Mouse (Mus musculus) megakaryocyte progenitor cell, adult 5-6 weeks (primary cell): ENCODE measurements around the gene Hhipl1. TPM values are rescaled to one million over a fixed set of nuclear protein-coding genes. Genes with fewer than 3 reads are reported as not detected.

Experiments
- ATAC-seq: replicated peaks from 2 replicates; pipeline ENCODE4 v1.8.0; 2016; ENCODE audit warnings: mild to moderate bottlenecking, moderate TSS enrichment, inconsistent platforms; ENCODE audit not compliant: poor library complexity
- total RNA-seq, 2 experiments: library from RNA; stranded (forward) in 1 of 2; stranded (reverse) in 1 of 2; fragments of 157-497, 149-512 nt in 1 of 2; fragments of 200-1000 nt in 1 of 2; gene quantifications; 2 replicates each; pipeline versions ENCODE4 v1.2.3 to v1.2.4; 2015 to 2017

Hhipl1 gene
- total RNA-seq (2015) (not detected in 2 replicates), total RNA-seq (2017) (not detected in 2 replicates)

DNA sequence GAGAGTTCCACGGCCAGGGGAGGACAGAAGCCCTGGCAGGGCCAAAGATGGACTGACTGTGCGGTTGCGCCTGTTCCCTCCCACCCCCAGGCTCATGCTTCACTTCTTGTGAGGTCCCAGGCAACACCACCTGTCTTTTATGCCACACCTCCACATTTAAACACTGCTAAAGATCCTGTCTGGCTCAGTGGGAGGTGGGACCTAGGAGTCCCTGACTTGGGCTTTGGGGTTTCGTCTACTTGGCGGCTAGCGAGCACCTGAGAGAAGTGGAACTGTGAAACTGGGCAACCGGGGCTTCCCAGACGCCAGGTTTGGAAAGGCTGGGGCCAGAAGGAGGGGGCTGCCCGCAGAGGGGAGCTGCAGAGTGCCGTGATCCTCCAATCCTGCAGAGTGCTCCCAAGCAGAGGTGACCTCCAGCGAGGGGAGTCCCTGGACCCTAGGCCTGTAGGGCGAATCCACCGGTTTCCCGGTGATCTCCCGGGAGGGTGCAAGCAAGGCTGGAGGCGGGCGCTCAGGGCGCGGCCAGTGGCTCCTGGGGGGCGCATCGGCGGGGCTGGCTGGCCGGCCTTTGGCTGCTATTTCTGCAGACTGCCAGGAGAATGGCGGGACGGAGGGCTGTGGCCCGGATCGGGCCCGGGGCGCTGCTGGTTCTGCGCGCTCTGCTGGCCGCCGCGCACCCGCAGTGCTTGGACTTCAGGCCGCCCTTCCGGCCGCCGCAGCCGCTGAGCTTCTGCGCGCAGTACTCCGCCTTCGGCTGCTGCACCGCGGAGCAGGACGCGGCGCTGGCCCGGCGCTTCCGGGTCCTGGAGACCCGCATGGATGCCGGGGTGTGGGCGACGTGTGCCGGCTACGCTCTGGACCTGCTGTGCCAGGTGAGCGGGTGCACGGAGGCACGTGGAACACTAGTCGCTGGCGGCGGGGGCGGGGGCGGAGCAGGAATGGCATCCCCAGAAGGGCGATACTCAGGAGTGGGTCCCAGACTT is at the start of gene Hhipl1:
Hhipl1 (plus strand) TSS at position 459 of the 983 bp plus-strand sequence.
- ATAC-seq, result no peak

DNA sequence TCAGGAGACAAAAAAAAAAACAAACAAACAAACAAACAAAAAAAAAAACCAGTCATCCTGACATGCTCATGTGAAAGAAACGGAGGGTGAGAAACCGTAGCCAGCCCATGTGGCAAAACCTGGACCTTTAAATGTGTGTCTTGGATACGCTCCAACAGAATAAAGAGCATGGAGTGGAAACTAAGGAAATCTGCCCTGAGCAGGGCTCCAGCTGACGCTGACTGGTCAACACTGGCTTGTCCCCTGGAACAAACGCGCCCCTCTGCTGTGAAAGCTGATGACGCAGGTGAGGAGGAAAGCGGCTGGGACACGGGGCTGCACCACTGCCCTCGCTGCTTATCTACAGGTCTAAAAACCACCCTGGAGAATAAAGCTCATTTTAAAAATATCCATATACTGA is 49.3 kb upstream of the Hhipl1 start:
- ATAC-seq, result no peak

GRCm38 (mm10) chr12:108259322-108260049 is 46.6 kb upstream of the Hhipl1 start:
- no peak for ATAC-seq

- no peak for ATAC-seq
Observed at GRCm38 (mm10) chr12:108260950-108261349, 45.1 kb upstream of the Hhipl1 start.

DNA sequence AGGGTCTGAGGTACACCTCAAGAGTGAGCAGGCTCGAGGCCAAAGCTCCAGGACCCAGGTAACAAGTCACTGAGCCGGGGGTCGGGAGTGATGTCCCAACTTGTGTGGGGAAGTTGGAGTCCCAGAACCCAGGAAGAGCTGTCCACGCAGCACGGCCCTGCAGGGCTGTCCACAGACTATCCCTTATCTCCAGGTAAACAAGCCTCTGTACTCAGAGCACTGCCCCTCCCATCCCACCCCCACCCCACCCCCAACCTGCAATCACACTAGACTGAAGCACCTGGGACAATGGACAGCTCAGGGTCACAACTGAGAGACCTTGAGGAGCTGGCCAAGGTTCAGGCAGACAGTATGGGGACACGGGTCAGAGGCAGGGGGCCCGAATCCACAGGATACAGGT is 41.2 kb upstream of the Hhipl1 start:
- no peak for ATAC-seq

GRCm38 (mm10) chr12:108265831-108266619 is 40.0 kb upstream of the Hhipl1 start:
- no peak for ATAC-seq

- ATAC-seq, result no peak
Observed at GRCm38 (mm10) chr12:108267653-108268052, 38.4 kb upstream of the Hhipl1 start.

DNA sequence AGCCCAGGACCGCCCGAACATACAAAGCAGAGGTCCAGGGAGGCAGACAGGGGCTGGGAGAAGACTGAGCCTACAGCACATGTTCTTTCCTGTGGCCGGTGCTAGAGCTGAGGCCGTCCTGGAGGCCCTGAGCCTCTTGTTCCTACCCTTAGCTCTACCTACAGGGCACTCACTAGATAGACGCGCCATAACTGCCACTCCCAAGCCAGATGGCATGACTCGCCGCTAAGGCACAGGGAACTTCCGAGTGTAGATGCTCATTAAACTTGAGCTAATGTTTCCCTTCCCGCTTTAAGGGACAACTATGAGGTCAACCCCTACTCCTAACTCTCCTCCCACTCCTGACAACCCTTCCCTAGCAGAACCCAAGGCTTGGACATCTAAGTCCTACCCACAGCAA is 37.1 kb upstream of the Hhipl1 start:
- no peak for ATAC-seq

GRCm38 (mm10) chr12:108269699-108270098 is 36.4 kb upstream of the Hhipl1 start:
- ATAC-seq, result no peak

GRCm38 (mm10) chr12:108270240-108270919 is 35.7 kb upstream of the Hhipl1 start:
- no peak for ATAC-seq

GRCm38 (mm10) chr12:108271351-108272142 is 34.5 kb upstream of the Hhipl1 start:
- ATAC-seq, result no peak

DNA sequence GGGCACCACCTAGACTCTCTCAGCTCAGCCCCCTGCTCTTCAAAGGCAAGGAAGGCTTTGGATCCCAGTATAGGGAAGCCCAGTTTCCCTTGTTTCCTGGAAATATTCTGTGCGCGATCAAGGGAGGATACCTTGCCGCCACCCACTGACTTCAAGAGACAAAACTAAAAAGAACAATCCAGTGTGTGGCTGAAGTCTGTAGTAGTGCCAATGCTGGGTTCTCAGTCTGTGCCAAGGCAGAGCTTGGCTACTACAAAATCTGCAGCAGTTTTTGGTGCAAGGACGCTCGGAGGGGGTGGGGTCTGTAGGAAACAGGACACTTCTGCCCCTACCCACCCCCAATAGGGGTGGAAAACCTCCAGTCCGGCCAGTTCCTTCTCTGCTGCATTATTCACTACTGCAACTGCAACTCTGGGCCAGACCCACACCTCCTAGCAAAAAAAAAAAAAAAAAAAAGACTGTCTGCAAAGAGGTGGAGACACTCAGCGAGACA is 33.9 kb upstream of the Hhipl1 start:
- no peak for ATAC-seq

GRCm38 (mm10) chr12:108273466-108274312 is 32.4 kb upstream of the Hhipl1 start:
- no peak for ATAC-seq

- ATAC-seq, result no peak
Observed at GRCm38 (mm10) chr12:108274313-108274595, 31.8 kb upstream of the Hhipl1 start.

DNA sequence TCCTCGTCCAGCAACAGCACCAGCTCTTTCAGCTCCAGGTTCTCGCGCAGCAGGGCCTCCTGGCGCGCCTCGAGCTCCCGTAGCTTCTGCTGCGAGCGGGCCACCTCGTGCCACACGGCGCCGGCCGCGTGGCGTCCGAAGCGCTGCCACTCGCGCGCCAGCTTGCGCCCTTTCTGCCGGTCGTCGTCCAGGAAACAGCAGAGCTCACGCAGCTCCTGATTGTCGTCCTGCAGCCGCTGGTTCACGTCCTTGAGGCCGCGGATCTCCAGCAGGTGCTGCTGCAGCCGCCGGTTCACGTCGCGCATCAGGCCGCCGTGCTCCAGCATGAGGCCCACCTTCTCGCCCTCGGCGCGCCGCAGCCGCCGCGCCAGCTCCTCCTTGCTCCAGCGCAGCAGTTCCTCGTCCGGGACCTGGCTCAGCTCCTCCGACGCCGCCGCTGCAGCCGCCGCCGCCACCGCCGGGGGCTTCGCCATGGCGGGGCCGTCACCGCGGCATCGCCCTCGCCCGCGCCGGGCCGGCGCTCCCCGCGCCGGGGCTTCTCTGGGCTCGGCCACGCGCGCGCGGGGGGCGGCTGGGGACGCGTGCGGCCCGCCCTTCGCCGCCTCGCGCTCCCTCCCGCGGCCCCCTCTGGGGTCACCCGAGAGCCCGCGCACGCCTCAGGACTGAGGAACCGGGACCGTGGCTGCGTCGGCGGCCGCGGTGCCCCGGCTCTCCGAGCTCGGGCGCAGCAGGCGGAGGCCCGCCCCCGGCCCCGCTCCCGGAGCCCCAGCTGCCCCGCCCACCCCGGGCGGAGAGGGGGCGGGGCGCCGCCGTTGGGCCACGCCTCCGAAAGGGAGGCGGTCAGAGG is 31.2 kb upstream of the Hhipl1 start, which contains the start of gene Ccdc85c:
Ccdc85c (minus strand) TSS at position 765 of the 847 bp plus-strand sequence.
- no peak for ATAC-seq

GRCm38 (mm10) chr12:108275508-108275890 is 30.6 kb upstream of the Hhipl1 start:
- ATAC-seq, result peak; percentile 79

GRCm38 (mm10) chr12:108275920-108276822 is 29.9 kb upstream of the Hhipl1 start:
- ATAC-seq, result peak; percentile 9; the same call in 1 of the 2 replicates
